Mouse (Mus musculus) lung, adult 2 months (tissue): ENCODE results near the gene Elmo1. TPM values are rescaled to one million over a fixed set of nuclear protein-coding genes. Genes with fewer than 3 reads are reported as not detected.

Experiments used
- DNase-seq: peaks from one replicate; pipeline ENCODE4 v3.0.0; 2022
- H3K4me1 ChIP-seq: fragments of 200-500 bp; 2 replicates; pipeline ENCODE4 v1.6.1; 2011; ENCODE audit warnings: low read length; ENCODE audit not compliant: control insufficient read depth, insufficient read depth
- H3K4me3 ChIP-seq: fragments of 200-500 bp; replicated peaks from 2 replicates; pipeline ENCODE3; 2011; ENCODE audit warnings: low read depth, mild to moderate bottlenecking, control low read depth, low read length; ENCODE audit errors: extremely low read depth
- CTCF ChIP-seq: fragments of 200-500 bp; IDR thresholded peaks from 2 replicates; pipeline ENCODE4 v1.5.1; 2011; ENCODE audit warnings: mild to moderate bottlenecking, low read length, control low read depth; ENCODE audit not compliant: insufficient read depth
- POLR2A ChIP-seq: fragments of 200-500 bp; IDR thresholded peaks from 2 replicates; pipeline ENCODE4 v1.6.1; 2011; ENCODE audit warnings: low read depth, mild to moderate bottlenecking, control low read depth, low read length, borderline replicate concordance; ENCODE audit errors: extremely low read depth
- WGBS: fragments of 180-500 bp; shearing (Covaris S2); methylation state at CpG from one replicate; pipeline ENCODE4 v1.1.7; 2018; 5-methylcytosine and 5-hydroxymethylcytosine counted together
- polyA plus RNA-seq: library from polyadenylated mRNA; depleted of rRNA; stranded (reverse); fragments of >200 nt; gene quantifications from 2 replicates; pipeline ENCODE4 v1.2.3, GENCODE M21; 2012

The Elmo1 gene
- polyA plus RNA-seq, 1 experiment, result 28.3 TPM

DNA sequence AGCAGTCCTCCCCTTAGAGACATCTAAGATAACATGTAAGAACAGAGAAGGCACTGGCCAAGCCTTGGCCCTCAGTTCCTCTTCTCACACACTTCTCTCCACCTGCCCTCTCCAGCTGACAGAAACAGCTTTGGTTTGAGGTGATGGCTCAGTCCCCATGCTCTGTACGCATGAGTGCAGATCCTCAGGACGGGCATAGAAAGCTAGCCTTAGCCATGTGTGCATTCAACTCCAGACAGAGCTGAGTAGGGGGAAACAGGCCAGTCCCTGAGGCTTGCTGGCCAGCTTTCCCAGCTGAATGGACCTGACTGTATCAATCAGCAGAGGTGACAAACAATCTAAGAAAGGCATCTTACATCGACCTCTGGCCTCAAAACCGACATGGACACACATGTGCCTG, 435.4 kb downstream of the Elmo1 start:
- H3K4me3 ChIP-seq, result no peak overlapping the region
- WGBS, result 83% methylated on average over 4 of the region's 4 CpGs
- no peaks in the 10 kb centered on the region for H3K4me1 ChIP-seq
- TF ChIP-seq POLR2A (no peak), CTCF (no peak)
- DNase-seq, result no peak

GRCm38 (mm10) chr13:20537053-20537452, 446.7 kb downstream of the Elmo1 start:
- Histone ChIP-seq H3K4me1 (no peaks in the 10 kb centered on the region), H3K4me3 (no peak overlapping the region)
- whole genome bisulfite sequencing, result 100% methylated on average over 1 of the region's 1 CpGs
- DNase-seq, result no peak
- TF ChIP-seq CTCF (no peak), POLR2A (no peak)

DNA sequence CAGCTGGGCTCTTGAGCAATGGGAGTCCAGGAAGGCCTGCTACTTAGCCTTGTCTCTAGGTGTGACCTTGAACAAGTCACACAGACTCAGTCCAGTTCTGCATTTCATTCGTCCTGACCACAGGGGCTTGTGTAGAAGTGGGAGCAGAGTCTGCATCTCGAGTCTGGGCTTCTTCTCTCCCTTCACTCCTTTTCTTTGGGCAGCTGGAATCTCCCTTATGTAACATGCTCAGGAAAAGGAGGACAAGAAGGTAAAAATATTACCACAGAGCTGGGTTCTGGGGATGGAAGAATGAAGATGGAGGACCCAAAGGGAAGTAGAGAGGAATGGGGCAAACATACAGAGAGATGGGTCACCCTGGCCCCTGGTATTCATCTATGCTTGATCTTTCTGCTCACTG, 447.1 kb downstream of the Elmo1 start:
- 76% methylated on average over 2 of the region's 2 CpGs for WGBS
- DNase-seq, result no peak
- H3K4me1 ChIP-seq, result no peaks in the 10 kb centered on the region
- H3K4me3 ChIP-seq, result no peak overlapping the region
- no peak for TF ChIP-seq POLR2A
- no peak for TF ChIP-seq CTCF

DNA sequence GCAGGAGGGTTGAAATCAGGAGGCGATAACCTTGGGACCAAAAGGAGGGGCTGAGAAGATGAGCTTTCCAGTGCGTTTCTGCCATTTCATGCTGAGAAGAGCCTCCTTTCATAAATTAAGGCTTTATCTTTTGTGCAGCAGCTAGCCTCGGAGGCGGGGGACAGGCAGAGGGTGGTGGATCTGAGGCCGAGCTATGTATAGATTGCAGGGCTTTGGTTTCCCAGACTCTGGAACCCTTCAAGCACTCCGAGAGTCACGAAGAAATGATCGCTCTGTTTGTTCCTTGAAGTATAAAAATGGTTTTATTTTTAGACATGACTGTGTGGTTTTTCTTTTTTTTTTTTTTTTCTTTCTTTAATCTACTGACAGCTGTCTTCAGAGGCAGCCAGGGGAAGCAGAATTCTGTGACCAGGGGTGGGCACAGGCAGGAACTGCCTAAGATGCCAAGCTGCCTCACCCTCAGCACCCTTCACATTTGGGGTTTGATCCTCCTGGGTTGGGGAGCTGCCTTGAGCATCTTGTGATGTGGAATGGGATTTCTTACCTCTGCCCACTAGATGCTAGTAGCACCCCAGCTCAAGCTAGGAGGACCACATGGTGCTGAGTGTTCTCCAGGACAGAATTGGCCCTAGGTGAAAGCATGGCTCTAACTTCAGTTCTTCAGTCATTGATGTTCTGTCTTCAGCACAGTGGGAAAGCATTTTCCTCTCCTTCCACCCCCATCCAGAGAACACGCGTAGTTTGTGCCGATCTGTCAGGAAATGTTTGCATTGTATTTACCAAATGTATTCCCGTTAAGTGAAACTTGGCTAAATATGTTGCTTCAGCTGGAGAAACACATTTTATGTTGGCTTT, 448.0 kb downstream of the Elmo1 start:
- H3K4me3 ChIP-seq, result no peak overlapping the region
- 59% methylated on average over 12 of the region's 12 CpGs for WGBS
- TF ChIP-seq CTCF, result no peak
- TF ChIP-seq POLR2A, result no peak
- no peak for DNase-seq
- H3K4me1 ChIP-seq, result no peaks in the 10 kb centered on the region

- no peak overlapping the region for H3K4me3 ChIP-seq
- no peak for DNase-seq
- 80% methylated on average over 2 of the region's 2 CpGs for WGBS
- TF ChIP-seq CTCF (no peak), POLR2A (no peak)
- no peaks in the 10 kb centered on the region for H3K4me1 ChIP-seq
Measured at GRCm38 (mm10) chr13:20539631-20540030, 449.2 kb downstream of the Elmo1 start.

DNA sequence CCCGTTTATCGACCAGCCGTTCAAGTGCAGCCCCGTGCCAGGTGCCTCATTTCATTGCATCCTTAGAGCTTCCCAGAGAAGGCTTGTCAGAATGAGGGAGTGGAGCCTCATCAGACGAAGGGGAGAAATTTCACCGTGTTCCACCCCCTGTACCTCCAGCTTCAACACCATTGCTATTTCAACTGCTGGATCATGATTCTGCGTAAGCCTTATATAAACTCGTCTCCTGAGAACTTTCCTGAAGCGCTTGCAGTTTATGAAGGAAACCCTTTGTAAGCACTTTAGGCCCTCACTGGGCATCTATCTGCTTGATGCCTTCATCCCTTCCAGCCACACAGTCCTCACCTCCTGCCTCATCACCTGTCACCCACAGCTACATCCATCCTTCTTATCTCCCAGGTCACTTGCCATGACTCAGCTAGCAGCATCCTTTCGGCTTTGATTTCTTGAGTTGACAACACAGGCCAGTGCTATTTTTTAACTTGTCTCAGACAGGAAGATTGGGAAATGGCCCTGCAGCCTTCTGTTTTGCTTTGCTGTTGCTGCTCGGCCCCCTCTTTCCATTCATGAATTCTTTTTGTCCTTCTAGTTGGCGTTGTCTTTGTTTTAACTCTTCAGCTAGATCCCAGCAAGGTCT, 456.3 kb downstream of the Elmo1 start:
- H3K4me1 ChIP-seq, result peaks cover 4% of the 10 kb centered on the region; the same call in 1 of the 2 replicates
- DNase-seq, result no peak
- H3K4me3 ChIP-seq, result no peak overlapping the region
- 65% methylated on average over 12 of the region's 12 CpGs for WGBS
- TF ChIP-seq CTCF, result no peak
- TF ChIP-seq POLR2A, result no peak

GRCm38 (mm10) chr13:20549983-20550382, 459.6 kb downstream of the Elmo1 start:
- TF ChIP-seq POLR2A (no peak), CTCF (no peak)
- H3K4me1 ChIP-seq, result peaks cover 4% of the 10 kb centered on the region; the same call in 1 of the 2 replicates
- WGBS, result 52% methylated on average over 4 of the region's 4 CpGs
- DNase-seq, result no peak
- no peak overlapping the region for H3K4me3 ChIP-seq

DNA sequence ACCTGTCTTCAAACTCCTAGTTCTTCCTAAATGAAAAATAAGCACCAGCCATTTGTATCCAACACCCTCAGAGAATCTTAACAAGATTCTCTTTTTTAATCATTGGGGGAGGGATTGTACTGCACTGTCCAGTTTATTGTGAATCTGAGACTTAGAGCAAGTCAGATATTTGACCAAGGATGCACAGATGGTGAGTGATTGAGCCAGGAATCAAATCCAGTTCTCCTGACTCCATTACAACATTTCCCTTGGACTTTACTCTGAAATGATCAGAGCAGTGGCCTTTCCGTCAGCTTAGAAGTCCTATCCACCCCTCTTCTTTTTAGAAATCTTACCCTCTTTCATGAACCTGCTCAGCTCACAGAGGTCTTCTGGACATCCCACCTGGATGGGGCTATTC, 461.2 kb downstream of the Elmo1 start:
- WGBS, result 94% methylated on average over 1 of the region's 1 CpGs
- H3K4me1 ChIP-seq, result peaks cover 2% of the 10 kb centered on the region; the same call in 1 of the 2 replicates
- TF ChIP-seq CTCF (no peak), POLR2A (no peak)
- H3K4me3 ChIP-seq, result no peak overlapping the region
- DNase-seq, result no peak

DNA sequence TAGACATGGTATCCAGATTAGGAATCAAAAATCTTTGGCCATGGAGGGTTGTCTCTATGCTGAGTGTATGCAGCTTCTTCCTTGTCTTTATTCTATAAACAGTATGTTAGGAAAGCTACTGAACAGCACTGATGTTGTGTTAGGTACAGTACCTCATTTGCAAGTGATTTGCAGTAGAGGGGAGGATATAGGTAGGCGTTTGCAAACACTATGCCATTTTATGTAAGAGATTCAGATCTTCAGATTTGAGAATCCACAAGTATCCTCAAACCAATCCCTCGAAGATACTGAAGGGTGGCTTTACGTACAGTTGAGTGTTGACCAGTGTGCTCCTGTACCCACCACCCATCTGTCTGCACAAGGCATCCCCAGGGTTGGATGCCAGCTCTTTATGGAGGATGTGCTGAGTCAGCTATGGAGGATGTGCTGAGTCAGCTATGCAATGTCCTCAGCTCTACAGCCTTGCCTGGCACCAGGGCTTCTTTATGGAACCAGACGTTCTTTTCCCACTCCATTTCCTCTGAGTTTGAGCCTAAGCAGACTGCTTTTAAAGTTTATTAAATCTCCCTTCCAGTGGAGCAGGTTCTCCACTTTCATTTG, 465.6 kb downstream of the Elmo1 start:
- no peak for DNase-seq
- no peak overlapping the region for H3K4me3 ChIP-seq
- TF ChIP-seq POLR2A (no peak), CTCF (no peak)
- no peaks in the 10 kb centered on the region for H3K4me1 ChIP-seq
- 90% methylated on average over 4 of the region's 4 CpGs for WGBS
